Mouse (Mus musculus) limb, embryonic 13.5 days (tissue): Measurements from ENCODE around the gene Zfp275. TPM values are rescaled to one million over a fixed set of nuclear protein-coding genes. Genes with fewer than 3 reads are reported as not detected.

ENCODE experiments used
- polyA plus RNA-seq: library from polyadenylated mRNA; unstranded; fragments of >200 nt; fragmentation: Nextera tagmentation; extraction: Ambion mirVana; gene quantifications from 2 replicates; pipeline ENCODE4 v1.2.1, GENCODE M21; 2015

Gene Zfp275
- polyA plus RNA-seq, 1 experiment from 2014 or later = 23.3 TPM

Other genes starting within 250 kb of the Zfp275 start
- gene Xlr3a, start 245.5 kb upstream of the Zfp275 start, polyA plus RNA-seq = 2.4 and 2.8 TPM in 2 replicates
- gene Gm14685, start 225.6 kb upstream of the Zfp275 start, polyA plus RNA-seq = 0.06 and 0.10 TPM in 2 replicates
- gene Xlr5b, start 193.8 kb upstream of the Zfp275 start, polyA plus RNA-seq = not detected in 2 replicates
- not detected in 2 replicates for gene DXBay18, start 193.2 kb upstream of the Zfp275 start, polyA plus RNA-seq
- not detected in 2 replicates for gene Spin2d, start 165.6 kb upstream of the Zfp275 start, polyA plus RNA-seq
- gene Xlr3b, start 150.4 kb upstream of the Zfp275 start, polyA plus RNA-seq = 14.1 and 18.5 TPM in 2 replicates
- gene Xlr4b, start 128.3 kb upstream of the Zfp275 start, polyA plus RNA-seq = 0.56 and 1.2 TPM in 2 replicates
- gene F8a, start 114.3 kb upstream of the Zfp275 start, polyA plus RNA-seq = 10.9 and 12.1 TPM in 2 replicates
- gene Xlr4c, start 99.5 kb upstream of the Zfp275 start, polyA plus RNA-seq = not detected in 2 replicates
- gene Xlr3c, start 77.2 kb upstream of the Zfp275 start, polyA plus RNA-seq = 0.13 and 0.51 TPM in 2 replicates
- 0.09 TPM in 1 of 2 replicates, not detected in the other for gene Xlr5a, start 49.6 kb upstream of the Zfp275 start, polyA plus RNA-seq
- gene Xlr5c, start 49.6 kb upstream of the Zfp275 start, polyA plus RNA-seq = not detected in 2 replicates
- gene Gm45015, start 5.8 kb upstream of the Zfp275 start, polyA plus RNA-seq = not detected in 2 replicates
- gene Gm18336, start 56.1 kb downstream of the Zfp275 start, polyA plus RNA-seq = not detected in 2 replicates
- 0.27 and 0.37 TPM in 2 replicates for gene Zfp92, start 68.5 kb downstream of the Zfp275 start, polyA plus RNA-seq
- gene Trex2, start 92.7 kb downstream of the Zfp275 start, polyA plus RNA-seq = not detected in 2 replicates
- 77.0 and 85.2 TPM in 2 replicates for gene Haus7, start 116.4 kb downstream of the Zfp275 start, polyA plus RNA-seq
- 67.7 and 68.8 TPM in 2 replicates for gene Bgn, start 141.0 kb downstream of the Zfp275 start, polyA plus RNA-seq
- 0.24 and 0.31 TPM in 2 replicates for gene Atp2b3, start 160.5 kb downstream of the Zfp275 start, polyA plus RNA-seq